Mouse (Mus musculus): ENCODE measurements around the gene Dtd2. TPM values are rescaled to one million over a fixed set of nuclear protein-coding genes. Genes with fewer than 3 reads are reported as not detected.

Dtd2 gene
- total RNA-seq, 2 experiments from 2014 or later: 8.5 to 15.4 TPM

Other genes starting within 250 kb of the Dtd2 start
- 87.4 and 132 TPM in 2 replicates for gene Hectd1, start 177.0 kb downstream of the Dtd2 start, total RNA-seq (2014; fragmentation: Nextera tagmentation)
- 186 and 187 TPM in 2 replicates for gene Hectd1, start 177.0 kb downstream of the Dtd2 start, total RNA-seq (2017)
- 76.2 and 112 TPM in 2 replicates for gene Heatr5a, start 35.2 kb downstream of the Dtd2 start, total RNA-seq (2014; fragmentation: Nextera tagmentation)
- gene Heatr5a, start 35.2 kb downstream of the Dtd2 start, total RNA-seq (2017): 54.3 and 57.2 TPM in 2 replicates
- gene Gpr33, start 21.6 kb upstream of the Dtd2 start, total RNA-seq (2014; fragmentation: Nextera tagmentation): not detected in 2 replicates
- gene Gpr33, start 21.6 kb upstream of the Dtd2 start, total RNA-seq (2017): not detected in 2 replicates
- 7.5 and 8.8 TPM in 2 replicates for gene Nubpl, start 91.2 kb upstream of the Dtd2 start, total RNA-seq (2014; fragmentation: Nextera tagmentation)
- gene Nubpl, start 91.2 kb upstream of the Dtd2 start, total RNA-seq (2017): 5.2 and 9.4 TPM in 2 replicates

Measured in megakaryocyte-erythroid progenitor cell, adult 5-6 weeks (primary cell).